Mouse (Mus musculus) hindbrain, postnatal 0 days (tissue): Measurements from ENCODE around the gene Acadvl. TPM values are rescaled to one million over a fixed set of nuclear protein-coding genes. Genes with fewer than 3 reads are reported as not detected.
A peak's percentile ranks its signal among the peaks of the same experiment; 100 is the strongest.
"Not testable (repeated sequence)": the region's sequence is repeated elsewhere in the genome, so short reads cannot be mapped to it uniquely, and the experiment has no call there.

Source experiments
- ATAC-seq: fragments of 200-750 bp; cut with Nextera tagmentation; 2 replicates; pipeline ENCODE4 v1.8.0; 2017; ENCODE audit warnings: mild to moderate bottlenecking, moderate TSS enrichment, moderate library complexity
- DNase-seq: peaks from one replicate; pipeline ENCODE4 v3.0.0-alpha.2; 2015; ENCODE audit warnings: low spot score
- H3K27ac ChIP-seq: fragments of 300-500 bp; sonication (generic); 2 replicates; pipeline ENCODE4 v1.5.1; 2014; ENCODE audit warnings: mild to moderate bottlenecking
- H3K27me3 ChIP-seq: fragments of 300-500 bp; sonication (generic); 2 replicates; pipeline ENCODE4 v1.6.1; 2014; ENCODE audit warnings: low read length, mixed read lengths; ENCODE audit not compliant: insufficient read depth
- H3K36me3 ChIP-seq: fragments of 300-500 bp; sonication (generic); 2 replicates; pipeline ENCODE4 v1.6.1; 2014; ENCODE audit warnings: low read length, mixed read lengths; ENCODE audit not compliant: insufficient read depth
- H3K4me1 ChIP-seq: fragments of 300-500 bp; sonication (generic); 2 replicates; pipeline ENCODE4 v1.6.1; 2014; ENCODE audit warnings: antibody characterized with exemption, low read length, mixed read lengths; ENCODE audit not compliant: insufficient read depth
- H3K4me2 ChIP-seq: fragments of 300-500 bp; sonication (generic); 2 replicates; pipeline ENCODE4 v1.6.1; 2014; ENCODE audit warnings: low read depth, mild to moderate bottlenecking, low read length, moderate library complexity, mixed read lengths
- H3K4me3 ChIP-seq: fragments of 300-500 bp; sonication (generic); 2 replicates; pipeline ENCODE4 v1.5.1; 2014; ENCODE audit warnings: low read length
- H3K9ac ChIP-seq: fragments of 300-500 bp; sonication (generic); replicated peaks from 2 replicates; pipeline ENCODE4 v1.6.1; 2014; ENCODE audit warnings: mild to moderate bottlenecking, low read length, moderate library complexity, mixed read lengths
- H3K9me3 ChIP-seq: fragments of 300-500 bp; sonication (generic); 2 replicates; pipeline ENCODE4 v1.6.1; 2016; ENCODE audit warnings: low read length, mixed read lengths
- CTCF ChIP-seq: IDR thresholded peaks from 2 replicates; pipeline ENCODE4 v1.5.1; 2016; ENCODE audit warnings: antibody characterized with exemption, control low read depth, low read depth
- WGBS: fragments of 180-500 bp; shearing (Covaris S2); extraction: QIAGEN DNeasy Blood & Tissue Kit; methylation state at CpG from one replicate; pipeline ENCODE4 v1.1.7; 2014; 5-methylcytosine and 5-hydroxymethylcytosine counted together
- polyA plus RNA-seq: library from polyadenylated mRNA; unstranded; fragments of >200 nt; fragmentation: Nextera tagmentation; extraction: Ambion mirVana; gene quantifications from 2 replicates; pipeline ENCODE4 v1.2.1, GENCODE M21; 2015
- total RNA-seq: library from RNA; depleted of rRNA; stranded (reverse); fragments of >200 nt; gene quantifications from 2 replicates; pipeline ENCODE4 v1.2.3, GENCODE M21; 2014

Gene Acadvl
- total and polyA plus RNA-seq, 2 experiments from 2014 or later = 44.4 to 65.2 TPM

GRCm38 (mm10) chr11:70020731-70021263 lies 5.6 kb upstream of the Acadvl start:
- TF ChIP-seq CTCF = peak; percentile 71
- no peaks in the 10 kb centered on the region for H3K27me3 ChIP-seq
- H3K27ac ChIP-seq = peak overlapping the region; percentile 95
- DNase-seq = peak; percentile 92
- peak; percentile 77 for ATAC-seq
- peak overlapping the region; percentile 43 for H3K9ac ChIP-seq
- peak overlapping the region; percentile 90 for H3K4me2 ChIP-seq
- under 1% methylated on average over 8 of the region's 8 CpGs for WGBS
- peaks cover 43% of the 10 kb centered on the region for H3K4me1 ChIP-seq
- H3K4me3 ChIP-seq = peak overlapping the region; percentile 80
- no peaks in the 10 kb centered on the region for H3K36me3 ChIP-seq
- no peaks in the 10 kb centered on the region for H3K9me3 ChIP-seq

DNA sequence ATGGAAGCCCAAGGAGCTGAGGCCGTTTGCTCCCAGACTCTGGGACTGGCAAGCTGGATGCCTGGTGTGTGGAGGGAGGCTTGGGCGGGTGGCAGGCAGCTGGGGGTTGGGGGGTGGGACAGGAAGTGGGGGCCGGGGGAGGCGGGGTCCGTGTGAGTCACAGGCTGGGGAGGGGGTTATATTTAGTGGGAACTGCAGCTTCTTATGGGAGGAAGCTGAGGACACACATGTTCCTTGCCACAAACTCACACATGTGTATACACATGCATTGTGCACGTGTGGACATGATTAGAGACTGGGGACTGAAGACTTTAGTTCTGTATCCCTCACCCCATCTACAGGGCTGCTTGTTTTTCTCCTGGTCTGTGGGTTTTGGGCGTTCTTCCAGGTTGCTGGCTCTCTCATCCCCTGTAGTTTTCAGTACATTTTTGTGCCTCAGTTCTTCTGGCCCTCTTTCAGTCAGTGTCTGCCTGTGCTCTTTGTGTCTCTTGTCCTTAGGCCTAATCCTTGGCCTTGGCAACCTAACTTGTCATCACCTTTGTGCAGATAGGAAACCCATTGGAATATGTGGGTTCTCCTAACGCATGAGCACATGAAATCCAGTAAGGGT lies 4.9 kb upstream of the Acadvl start:
- WGBS = 11% methylated on average over 7 of the region's 8 CpGs
- Histone ChIP-seq H3K4me1 (peaks cover 47% of the 10 kb centered on the region), H3K27ac (peak overlapping the region; percentile 95), H3K36me3 (no peaks in the 10 kb centered on the region), H3K9me3 (no peaks in the 10 kb centered on the region), H3K27me3 (no peaks in the 10 kb centered on the region), H3K4me2 (peak overlapping the region; percentile 90), H3K4me3 (peak overlapping the region; percentile 80), H3K9ac (peak overlapping the region; percentile 92)
- TF ChIP-seq CTCF = no peak
- ATAC-seq (no peak), DNase-seq (peak; percentile 41)

GRCm38 (mm10) chr11:70019495-70020021 lies 4.3 kb upstream of the Acadvl start:
- 17% methylated on average over 2 of the region's 2 CpGs for WGBS
- Histone ChIP-seq H3K4me3 (peak overlapping the region; percentile 80), H3K9ac (peak overlapping the region; percentile 92), H3K27me3 (no peaks in the 10 kb centered on the region), H3K36me3 (no peaks in the 10 kb centered on the region), H3K4me1 (peaks cover 50% of the 10 kb centered on the region), H3K9me3 (no peaks in the 10 kb centered on the region), H3K27ac (peak overlapping the region; percentile 95), H3K4me2 (peak overlapping the region; percentile 90)
- no peak for DNase-seq
- TF ChIP-seq CTCF = no peak
- ATAC-seq = no peak

GRCm38 (mm10) chr11:70018131-70018990 lies 3.1 kb upstream of the Acadvl start:
- H3K9ac ChIP-seq = peak overlapping the region; percentile 92
- peak; percentile 1; the same call in 1 of the 2 replicates for ATAC-seq
- no peaks in the 10 kb centered on the region for H3K27me3 ChIP-seq
- under 1% methylated on average over 24 of the region's 25 CpGs for WGBS
- peak overlapping the region; percentile 90 for H3K4me2 ChIP-seq
- H3K4me1 ChIP-seq = peaks cover 49% of the 10 kb centered on the region
- TF ChIP-seq CTCF = no peak
- DNase-seq = peak; percentile 92
- peak overlapping the region; percentile 95 for H3K27ac ChIP-seq
- no peaks in the 10 kb centered on the region; the same call in 1 of the 2 replicates for H3K36me3 ChIP-seq
- H3K9me3 ChIP-seq = no peaks in the 10 kb centered on the region
- H3K4me3 ChIP-seq = peak overlapping the region; percentile 80

DNA sequence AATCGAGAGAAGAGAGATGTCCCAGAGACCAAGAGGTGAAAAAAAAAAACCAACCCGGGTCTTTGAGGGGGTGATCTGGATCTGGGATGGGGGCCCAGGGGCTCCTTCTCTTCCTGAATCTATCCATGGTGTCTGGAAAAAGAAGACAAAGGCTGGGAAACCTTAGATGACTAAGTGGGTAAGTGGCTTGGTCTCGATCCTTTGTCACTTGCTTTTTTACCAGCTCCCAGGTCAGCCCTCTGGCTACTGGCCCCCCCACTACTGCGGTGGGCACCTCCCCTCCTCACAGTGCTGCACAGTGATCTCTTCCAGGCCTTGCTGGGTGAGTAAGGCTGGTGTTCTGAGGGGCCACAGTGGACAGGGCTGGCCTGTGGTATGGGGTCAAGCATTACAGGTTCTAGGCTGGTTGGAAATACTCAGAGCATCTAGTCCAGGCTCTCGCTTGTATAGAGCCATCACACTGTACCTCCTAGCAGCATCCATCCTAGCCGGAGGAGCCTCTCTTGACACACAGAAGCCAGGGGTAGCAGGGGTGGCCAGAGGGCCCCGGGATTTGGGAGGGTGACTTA lies 2.1 kb upstream of the Acadvl start:
- ATAC-seq (no peak), DNase-seq (no peak)
- Histone ChIP-seq H3K9ac (peak overlapping the region; percentile 92), H3K9me3 (no peaks in the 10 kb centered on the region), H3K4me3 (peak overlapping the region; percentile 80; the same call in 1 of the 2 replicates), H3K27me3 (no peaks in the 10 kb centered on the region), H3K36me3 (peaks cover 6% of the 10 kb centered on the region), H3K27ac (peak overlapping the region; percentile 95; the same call in 1 of the 2 replicates), H3K4me1 (peaks cover 42% of the 10 kb centered on the region), H3K4me2 (peak overlapping the region; percentile 90)
- TF ChIP-seq CTCF = no peak
- WGBS = 49% methylated on average over 7 of the region's 7 CpGs

DNA sequence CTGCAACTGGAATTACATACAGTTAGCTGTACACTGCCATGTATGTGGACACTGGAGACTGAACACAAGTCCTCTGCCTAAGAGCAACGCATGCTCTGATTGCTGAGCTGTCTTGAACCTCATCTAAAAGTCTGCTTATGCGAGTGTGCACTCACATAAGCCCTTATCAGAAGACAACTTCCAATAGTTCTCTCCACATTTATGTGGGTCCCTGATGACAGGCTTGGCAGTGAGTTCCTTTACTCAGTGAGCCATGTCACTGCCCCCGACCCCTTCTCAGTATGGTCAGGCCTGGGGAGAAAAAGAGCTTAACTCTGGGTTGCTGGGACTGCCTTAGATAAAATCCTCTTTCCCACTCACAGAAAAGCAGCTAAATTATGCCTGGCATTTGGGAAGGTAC lies 1.5 kb upstream of the Acadvl start, which contains the start of gene Dlg4:
TSS of gene Dlg4 (plus strand) at position 274 of the 400 bp plus-strand sequence.
- peak within 1 kb of the TSS; percentile 95 for H3K27ac ChIP-seq
- H3K4me2 ChIP-seq = peak within 1 kb of the TSS; percentile 90
- peaks cover 39% of the 10 kb centered on the region for H3K4me1 ChIP-seq
- no peaks in the 10 kb centered on the region for H3K9me3 ChIP-seq
- peaks cover 12% of the 10 kb centered on the region for H3K36me3 ChIP-seq
- 80% methylated on average over 3 of the region's 3 CpGs for WGBS
- H3K9ac ChIP-seq = peak within 1 kb of the TSS; percentile 92
- no peak for DNase-seq
- TF ChIP-seq CTCF = no peak
- peak within 1 kb of the TSS; percentile 80 for H3K4me3 ChIP-seq
- no peak for ATAC-seq
- no peaks in the 10 kb centered on the region for H3K27me3 ChIP-seq

- not testable (repeated sequence) for H3K4me3 ChIP-seq, ATAC-seq, H3K27ac ChIP-seq, H3K27me3 ChIP-seq, H3K9ac ChIP-seq, H3K4me2 ChIP-seq, DNase-seq, H3K9me3 ChIP-seq
- Histone ChIP-seq H3K36me3 (peaks cover 17% of the 10 kb centered on the region), H3K4me1 (peaks cover 39% of the 10 kb centered on the region)
- WGBS = 82% methylated on average over 2 of the region's 2 CpGs
Measured at GRCm38 (mm10) chr11:70016177-70016576, 966 bp upstream of the Acadvl start.
